ENCODE assay signal across 28 mouse cellular contexts in genomic region chr4:54995258-54995657, GRCm38 (mm10). TPM values are rescaled to one million over a fixed set of nuclear protein-coding genes. Genes with fewer than 3 reads are reported as not detected.
"Had no signal": no experiment of that assay in that cellular context is flagged by ENCODE, and none has a peak within 500 bp of the region (broad histone marks: within the 10 kb centered on the region; RNA-seq: fewer than 3 reads in every experiment).

No protein-coding gene starts in this region.

- H3K4me3 ChIP-seq: limb, embryonic 10.5 days; limb, embryonic 12.5 days; limb, embryonic 13.5 days; limb, embryonic 15.5 days; liver, embryonic 12.5 days; liver, embryonic 13.5 days; liver, embryonic 15.5 days; lung, embryonic 15.5 days; megakaryocyte, embryonic 14.5 days; midbrain, embryonic 10.5 days; midbrain, embryonic 12.5 days; midbrain, embryonic 13.5 days; midbrain, embryonic 15.5 days; myocyte had no signal

- H3K4me1 ChIP-seq: limb, embryonic 10.5 days; limb, embryonic 12.5 days; limb, embryonic 15.5 days; liver, embryonic 12.5 days; liver, embryonic 13.5 days; liver, embryonic 15.5 days; lung, embryonic 15.5 days; megakaryocyte, embryonic 14.5 days; midbrain, embryonic 12.5 days had no signal

- DNase-seq: left cerebral cortex, postnatal 4 days; liver; liver, embryonic 13.5 days; liver, postnatal 0 days; lung, adult 18-20 months; lung, adult 2 months; lung, embryonic 14.5 days; lung, postnatal 10 days; lung, postnatal 14 days; lung, postnatal 36 days; lung, postnatal 4 days; midbrain, embryonic 14.5 days had no signal

- H3K27me3 ChIP-seq: limb, embryonic 12.5 days; limb, embryonic 13.5 days; limb, embryonic 15.5 days; liver, embryonic 12.5 days; liver, embryonic 13.5 days; liver, embryonic 15.5 days; lung, embryonic 15.5 days; megakaryocyte, embryonic 14.5 days; midbrain, embryonic 12.5 days; midbrain, embryonic 13.5 days; midbrain, embryonic 15.5 days had no signal

- H3K27ac ChIP-seq: limb, embryonic 10.5 days; limb, embryonic 12.5 days; limb, embryonic 13.5 days; limb, embryonic 15.5 days; liver, embryonic 12.5 days; liver, embryonic 13.5 days; liver, embryonic 14.5 days; liver, embryonic 15.5 days; lung, embryonic 15.5 days; macrophage; midbrain, embryonic 10.5 days; midbrain, embryonic 12.5 days; midbrain, embryonic 13.5 days; midbrain, embryonic 15.5 days had no signal

- H3K36me3 ChIP-seq: limb, embryonic 15.5 days; liver, embryonic 12.5 days; liver, embryonic 13.5 days; liver, embryonic 15.5 days; lung, embryonic 15.5 days; midbrain, embryonic 15.5 days had no signal

RNA-seq across cellular contexts. Expression of gene Zfp462, which starts 50.4 kb away (rescaled TPM):
- total RNA-seq: monocyte, adult 5-6 weeks had no signal
